Mouse (Mus musculus) frontal cortex, adult (tissue): ENCODE measurements around the gene Mtus2.
A peak's percentile ranks its signal among the peaks of the same experiment; 100 is the strongest.

ENCODE experiments used
- ATAC-seq: cut with Nextera tagmentation; 2 replicates; pipeline ENCODE4 v1.9.2; 2017; ENCODE audit warnings: mild to moderate bottlenecking, moderate library complexity, mixed read lengths; ENCODE audit not compliant: low TSS enrichment

Mtus2 gene

DNA sequence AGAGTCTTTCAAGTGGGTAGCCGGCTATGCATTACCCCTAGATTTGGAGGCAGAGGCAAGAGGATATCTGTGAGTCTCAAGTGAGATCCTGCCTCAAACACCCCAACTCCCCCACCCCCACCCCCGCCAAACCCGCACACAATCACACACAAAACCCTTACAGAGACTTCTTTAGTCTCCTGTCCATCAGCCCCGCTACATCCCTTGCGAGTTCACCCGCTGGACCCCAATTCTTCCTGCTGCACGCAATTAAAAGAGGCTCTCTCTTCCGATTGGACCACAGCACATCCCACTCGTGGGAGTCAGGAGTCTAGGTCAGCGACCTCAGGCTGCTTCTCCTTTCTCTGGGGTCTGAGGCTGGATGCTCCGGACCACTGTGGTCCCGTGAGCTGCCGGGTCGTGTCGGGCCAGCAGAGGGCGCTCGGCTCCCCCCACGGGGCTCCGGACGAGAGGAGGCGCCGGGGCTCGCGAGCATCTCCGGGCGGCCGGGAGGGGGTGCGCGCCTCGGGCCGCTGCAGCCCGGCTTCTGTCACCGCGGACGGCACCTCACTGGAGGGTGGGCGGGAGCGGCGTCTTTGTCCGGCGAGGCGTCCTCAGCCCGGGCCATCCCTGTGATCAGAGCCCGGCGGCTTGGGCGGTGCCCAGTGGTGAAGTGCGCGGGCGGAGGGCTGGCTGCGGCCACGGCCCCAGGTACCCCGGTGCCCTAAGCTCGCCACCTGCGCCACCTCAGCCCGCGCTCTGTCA, at the start of gene Mtus2:
Gene Mtus2 (plus strand): TSS at position 500 of the 744 bp plus-strand sequence.
- peak; percentile 51 for ATAC-seq

- ATAC-seq = no peak
Observed at GRCm38 (mm10) chr5:147907851-147908250, 49.3 kb upstream of the Mtus2 start.

DNA sequence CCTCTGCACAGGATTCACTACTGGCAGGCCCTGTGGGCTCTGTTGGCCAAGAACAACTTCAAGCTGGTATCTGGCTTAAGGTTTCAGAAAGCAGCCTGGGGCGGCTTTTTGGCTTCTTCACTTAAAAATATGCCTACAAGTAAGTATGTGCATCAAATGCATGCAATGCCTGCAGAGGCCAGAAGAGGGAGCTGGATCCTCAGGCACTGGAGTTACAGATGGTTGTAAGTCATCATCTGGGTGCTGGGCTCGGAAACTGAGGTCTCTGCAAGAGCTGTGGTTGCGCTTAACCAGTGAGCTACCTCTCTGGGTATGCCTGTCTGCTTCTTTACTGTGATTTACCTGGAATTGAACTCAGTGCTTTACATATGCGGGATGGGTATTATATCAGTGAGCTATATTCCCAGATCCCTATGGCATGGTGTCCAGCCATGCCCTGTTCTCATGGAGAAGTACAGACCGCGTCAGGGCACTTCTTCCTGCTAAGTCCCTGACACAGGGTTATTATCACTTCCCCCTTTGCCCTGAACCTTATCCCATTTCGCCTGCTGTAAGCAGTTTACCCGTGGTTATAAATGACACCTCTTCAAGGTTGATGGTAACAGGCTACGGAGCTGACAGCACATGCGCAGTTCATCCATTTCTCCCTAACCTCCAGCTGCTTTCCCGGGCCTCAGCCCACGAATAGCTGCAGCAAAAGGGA, 46.2 kb upstream of the Mtus2 start:
- no peak for ATAC-seq

DNA sequence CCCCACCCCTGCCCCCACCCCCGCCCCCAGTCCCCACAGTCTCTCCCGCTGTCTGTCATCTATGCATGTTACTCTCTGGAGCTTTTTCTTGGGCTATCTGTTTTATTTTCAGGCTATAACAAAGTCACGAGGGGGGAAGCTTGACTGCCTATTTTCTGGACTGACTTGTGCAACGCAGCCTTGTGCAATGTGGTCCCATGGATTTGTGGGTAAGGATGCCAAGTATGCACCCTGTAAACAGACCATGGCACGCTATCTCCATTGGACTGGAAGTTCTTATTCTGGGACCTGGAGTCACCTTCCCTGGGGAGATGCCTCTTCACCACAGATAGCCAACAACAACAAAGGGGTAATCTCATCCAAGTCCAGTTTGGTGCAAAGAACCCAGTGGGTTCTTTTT, 45.4 kb upstream of the Mtus2 start:
- no peak for ATAC-seq

GRCm38 (mm10) chr5:147913241-147913842, 43.8 kb upstream of the Mtus2 start:
- ATAC-seq = no peak

DNA sequence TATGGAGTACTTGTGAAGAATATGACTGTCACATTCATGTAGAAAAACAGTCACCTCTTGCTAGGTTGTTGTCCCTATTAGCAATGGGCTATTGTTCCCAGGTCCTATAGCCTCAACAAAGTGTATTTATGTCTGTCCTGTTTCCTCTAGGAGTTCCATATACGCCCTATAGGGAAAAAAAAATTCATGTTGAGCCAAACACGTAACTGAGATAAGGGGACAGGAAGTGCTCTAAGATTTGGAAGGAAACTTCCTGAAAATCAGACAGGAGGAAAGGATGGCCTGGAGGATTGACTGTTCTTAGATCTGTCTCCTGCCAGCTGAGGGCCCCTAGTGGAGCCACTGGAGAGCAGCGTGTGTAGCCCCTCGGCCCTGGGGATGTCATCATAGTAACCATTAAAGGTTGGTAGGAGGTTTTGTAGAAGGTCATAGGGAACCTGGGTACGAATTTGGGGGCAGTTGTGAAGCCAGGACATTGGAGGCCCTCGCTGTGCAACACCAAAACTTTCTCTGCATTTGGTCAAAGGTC, 42.0 kb upstream of the Mtus2 start:
- ATAC-seq = no peak

DNA sequence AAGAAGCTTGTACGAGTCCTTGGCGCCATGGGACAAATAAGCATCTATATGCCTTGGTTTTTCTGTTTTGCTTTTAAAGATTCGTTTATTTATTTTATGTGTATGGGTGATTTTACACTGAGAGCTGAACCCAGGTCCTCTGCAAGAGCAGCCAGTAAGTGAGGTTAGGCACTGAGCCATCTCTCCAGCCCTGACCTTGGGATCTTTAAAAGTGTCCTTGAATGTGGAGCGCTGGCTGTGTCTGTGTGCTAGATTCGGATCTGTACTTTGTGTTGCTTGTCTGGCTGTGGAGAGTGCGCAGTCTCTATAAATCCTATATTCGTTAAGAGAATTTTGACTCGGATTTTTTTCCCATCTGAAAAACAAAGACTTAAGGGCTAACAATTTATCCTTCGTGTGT, 40.9 kb upstream of the Mtus2 start:
- no peak for ATAC-seq

DNA sequence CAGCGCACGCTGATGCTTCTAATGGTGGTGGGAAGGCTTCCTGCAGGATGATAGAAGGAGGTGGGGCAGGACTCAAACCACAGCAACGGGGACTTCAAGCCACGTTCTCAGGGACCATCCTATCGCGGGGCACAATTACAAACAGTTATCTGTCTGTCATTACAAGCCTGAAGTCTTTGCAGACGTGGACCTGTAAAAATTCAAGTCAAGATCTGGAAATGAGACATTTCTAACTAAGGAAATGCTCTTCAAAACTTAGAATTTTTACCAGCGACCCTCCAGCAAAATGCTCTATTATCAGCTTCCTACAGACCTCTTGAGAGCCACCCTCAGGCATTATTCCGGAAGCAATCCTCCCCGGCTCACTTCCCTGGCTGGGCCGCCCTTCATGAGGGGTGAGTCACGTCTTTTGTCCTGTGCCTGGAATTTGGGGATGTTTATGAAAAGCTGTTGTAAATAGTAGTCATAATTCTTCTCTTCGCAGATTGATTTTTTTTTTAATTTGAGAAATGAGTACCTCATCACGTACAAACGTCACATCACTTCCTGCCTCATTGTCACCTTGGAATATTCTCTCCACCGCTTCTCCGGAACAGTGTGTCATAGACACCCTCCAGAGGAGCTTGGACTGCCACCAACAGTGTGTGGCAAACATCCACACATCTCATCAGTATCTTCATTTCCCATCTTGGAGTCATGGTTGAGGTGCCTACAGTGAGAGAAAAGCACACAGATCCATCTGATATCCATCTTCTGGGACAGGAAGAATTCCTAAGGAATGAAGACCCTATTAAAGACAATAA, 38.9 kb upstream of the Mtus2 start:
- peak; percentile 81 for ATAC-seq

DNA sequence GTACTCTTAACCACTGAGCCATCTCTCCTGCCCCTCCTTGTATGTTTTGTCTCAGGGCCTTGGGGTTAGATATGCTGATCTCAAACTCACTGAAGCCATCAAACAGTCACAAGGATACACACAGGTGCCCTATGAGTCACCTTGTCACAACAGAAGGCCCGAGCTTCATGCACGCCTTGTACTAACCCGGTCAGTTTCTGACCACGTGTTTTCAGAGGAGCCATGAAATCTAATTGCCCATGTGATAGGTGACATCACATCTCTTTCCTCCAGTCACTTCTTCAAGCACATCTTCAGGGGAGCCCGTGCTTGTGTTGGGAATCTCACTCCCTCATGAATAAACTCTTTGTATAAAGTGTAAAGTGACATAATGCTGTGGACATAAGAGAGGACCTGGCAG, 32.5 kb upstream of the Mtus2 start:
- no peak for ATAC-seq

GRCm38 (mm10) chr5:147925935-147926604, 31.1 kb upstream of the Mtus2 start:
- ATAC-seq = no peak

GRCm38 (mm10) chr5:147928668-147929497, 28.2 kb upstream of the Mtus2 start:
- ATAC-seq = no peak

DNA sequence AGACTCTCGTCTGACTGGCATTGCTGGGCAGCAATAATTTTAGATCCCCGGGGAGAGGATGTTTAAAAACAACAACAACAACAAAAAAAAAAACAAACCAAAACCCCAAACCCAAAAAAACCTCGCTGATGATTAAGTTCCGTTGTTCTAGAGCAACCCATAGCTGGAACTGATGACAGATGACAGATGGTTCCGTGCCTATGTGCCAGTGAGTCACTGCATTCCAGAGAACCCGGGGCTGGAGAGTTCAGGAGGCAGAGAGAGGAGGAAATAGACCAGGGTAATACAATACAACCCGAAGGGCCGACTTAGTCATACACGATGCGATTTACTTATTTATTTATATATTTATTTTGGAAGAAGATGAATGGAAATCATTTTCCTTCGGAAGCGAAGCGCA, 22.0 kb upstream of the Mtus2 start:
- no peak for ATAC-seq

DNA sequence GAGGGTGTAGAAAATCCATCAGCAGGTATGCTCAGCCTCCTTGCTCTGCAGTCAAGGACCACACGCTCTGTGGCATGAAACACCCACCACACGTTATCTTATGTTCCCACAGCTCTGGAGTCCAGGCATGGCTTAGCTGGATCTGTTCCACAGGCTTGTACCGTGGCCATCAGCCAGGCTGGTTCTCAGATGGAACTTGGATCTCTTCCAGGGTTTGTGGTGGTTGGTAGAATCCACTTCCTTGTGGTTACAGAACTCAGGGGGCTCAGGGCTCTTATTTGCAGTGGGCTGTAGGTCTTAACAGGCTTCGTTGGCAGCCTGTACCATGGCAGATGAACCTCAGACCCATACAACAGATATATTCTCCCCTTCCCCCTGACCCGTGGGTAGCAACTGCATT, 17.9 kb upstream of the Mtus2 start:
- no peak for ATAC-seq

DNA sequence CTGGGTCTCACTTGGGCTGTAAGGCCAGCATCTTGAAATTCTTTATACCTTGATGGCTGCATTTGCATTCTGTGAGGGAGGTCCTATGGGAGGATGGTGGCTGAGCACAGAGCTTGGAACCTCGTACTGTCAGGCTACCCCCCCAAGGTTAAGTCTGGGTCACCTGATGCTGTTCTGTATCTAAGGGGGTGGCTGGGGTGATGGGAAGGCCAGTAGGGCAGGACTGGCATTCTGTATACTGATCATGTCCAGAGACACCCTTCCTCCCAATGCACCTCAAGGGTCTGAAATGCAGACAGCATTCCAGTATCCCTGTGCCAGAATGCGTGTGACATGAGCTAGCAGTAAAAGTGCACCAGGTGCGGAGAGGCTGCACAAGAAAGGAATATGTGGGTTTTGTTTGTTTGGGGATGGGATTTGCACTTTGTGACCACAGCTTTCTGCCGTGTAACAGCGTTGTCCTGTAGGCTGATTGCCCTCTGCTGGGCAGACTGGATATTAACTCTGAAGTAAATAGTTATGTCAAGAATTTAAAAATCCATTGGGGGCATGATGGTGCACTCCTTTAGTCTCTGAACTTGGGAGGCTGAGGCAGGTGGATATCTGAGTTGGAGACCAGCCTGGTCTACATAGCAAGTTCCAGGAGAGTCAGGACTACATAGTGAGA, 12.0 kb upstream of the Mtus2 start:
- ATAC-seq = peak; percentile 70; the same call in 1 of the 2 replicates

GRCm38 (mm10) chr5:147949881-147950280, 7.2 kb upstream of the Mtus2 start:
- no peak for ATAC-seq

DNA sequence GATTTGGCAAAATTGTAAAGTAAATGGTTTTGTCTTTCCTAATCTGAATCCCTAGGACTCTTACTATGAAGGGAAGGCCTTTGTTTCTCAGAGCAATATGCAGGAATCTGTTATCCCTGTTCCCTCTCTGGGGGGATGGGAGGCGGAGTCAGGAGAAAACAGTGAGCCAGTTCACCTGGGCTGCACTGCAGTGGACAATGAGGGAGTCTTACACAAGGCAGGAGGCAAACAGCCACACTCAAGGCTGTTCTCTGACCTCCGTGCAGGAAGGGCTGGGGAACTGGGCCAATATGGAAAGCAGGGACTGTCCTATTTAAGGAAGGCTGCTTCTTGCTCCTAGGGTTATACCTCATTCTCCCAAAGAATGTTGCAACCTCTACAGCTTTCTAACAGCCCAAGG, 5.4 kb upstream of the Mtus2 start:
- ATAC-seq = no peak

DNA sequence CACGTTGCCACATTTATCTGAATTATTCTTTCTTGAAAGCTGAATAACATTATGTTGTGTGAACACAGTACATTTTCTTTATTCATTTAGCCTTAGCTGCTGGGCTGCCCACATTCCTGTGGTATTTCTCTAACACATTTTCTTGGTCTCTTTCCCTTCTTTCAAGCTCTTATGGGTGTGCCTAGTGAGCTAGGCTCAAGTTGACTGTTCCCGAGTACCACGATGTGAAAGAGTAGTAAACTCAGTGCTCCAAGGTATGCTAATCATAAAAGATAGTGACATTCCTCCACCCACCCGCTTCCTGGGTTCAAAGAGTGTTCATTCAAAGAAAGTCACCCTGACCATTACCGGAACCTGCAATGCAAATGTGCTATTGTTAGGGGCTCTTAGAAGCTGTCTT, 3.9 kb upstream of the Mtus2 start:
- peak; percentile 18; the same call in 1 of the 2 replicates for ATAC-seq

DNA sequence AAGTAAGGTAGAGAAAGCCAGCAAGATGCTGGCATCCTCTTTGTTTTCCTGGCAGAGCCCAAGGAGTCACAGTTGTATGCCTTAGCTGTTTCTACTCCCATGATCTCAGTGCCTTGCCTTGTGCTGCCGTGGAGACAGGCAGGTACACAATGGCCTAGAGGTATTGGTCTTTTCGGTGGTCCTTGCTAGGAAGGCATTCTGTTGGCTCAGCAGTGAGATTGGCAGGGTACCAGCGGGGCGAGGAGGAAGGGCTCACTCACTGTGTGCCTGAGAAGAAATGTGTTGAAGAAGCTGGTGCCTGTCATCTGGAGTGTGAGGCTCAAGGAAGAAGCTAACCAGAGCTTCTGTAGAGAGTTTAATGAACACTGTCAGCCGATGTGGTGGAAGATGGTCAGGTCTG, 1.4 kb upstream of the Mtus2 start:
- ATAC-seq = no peak

GRCm38 (mm10) chr5:147956421-147956820, 699 bp upstream of the Mtus2 start:
- ATAC-seq = no peak
